Mouse (Mus musculus) ES-E14 (cell line): ENCODE data around the gene 4930404N11Rik.

ENCODE experiments used
- CHD2 ChIP-seq: IDR thresholded peaks from 2 replicates; pipeline ENCODE4 v1.6.1; 2014; ENCODE audit warnings: mild to moderate bottlenecking, low read depth, low read length, inconsistent platforms
- HCFC1 ChIP-seq: IDR thresholded peaks from 2 replicates; pipeline ENCODE4 v1.6.1; 2012; ENCODE audit warnings: low read length, inconsistent platforms, borderline replicate concordance; ENCODE audit not compliant: insufficient read depth
- MAFK ChIP-seq: IDR thresholded peaks from 2 replicates; pipeline ENCODE4 v1.6.1; 2014; ENCODE audit warnings: mild to moderate bottlenecking, low read depth, low read length, inconsistent platforms; ENCODE audit not compliant: insufficient read depth
- ZC3H11A ChIP-seq: IDR thresholded peaks from 2 replicates; pipeline ENCODE4 v1.6.1; 2012; ENCODE audit warnings: low read depth, mild to moderate bottlenecking, inconsistent platforms, low read length, borderline replicate concordance
- ZNF384 ChIP-seq: IDR thresholded peaks from 2 replicates; pipeline ENCODE4 v1.6.1; 2012; ENCODE audit warnings: low read depth, low read length, inconsistent platforms

DNA sequence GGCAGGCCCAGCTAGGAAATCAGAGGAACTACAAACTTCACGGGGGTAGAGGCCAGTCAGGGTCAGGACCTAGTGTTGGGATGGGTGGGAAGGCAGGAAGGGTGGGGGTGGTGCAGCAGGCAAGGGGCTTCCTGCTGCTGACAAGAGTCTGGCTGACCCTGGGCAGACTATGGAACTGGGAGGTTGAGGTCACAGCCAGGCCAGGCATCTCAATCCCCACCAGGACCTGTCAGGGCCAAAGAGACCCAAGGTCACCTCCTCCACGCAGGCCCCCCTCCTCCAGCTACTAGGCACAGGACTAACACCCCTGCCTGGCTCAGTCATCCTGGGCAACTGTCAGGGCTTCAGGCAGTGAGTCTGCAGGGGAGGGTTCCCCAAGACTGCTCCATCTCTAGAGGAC, 37.7 kb downstream of the 4930404N11Rik start:
- TF ChIP-seq HCFC1 (no peak), ZNF384 (no peak), MAFK (no peak), ZC3H11A (no peak), CHD2 (no peak)
